22 mouse cellular contexts compared by ENCODE assay signal in genomic region chr2:28956874-28957273, GRCm38 (mm10). TPM values are rescaled to one million over a fixed set of nuclear protein-coding genes. Genes with fewer than 3 reads are reported as not detected.
"Had no signal": no experiment of that assay in that cellular context is flagged by ENCODE, and none has a peak within 500 bp of the region (broad histone marks: within the 10 kb centered on the region; RNA-seq: fewer than 3 reads in every experiment).

No protein-coding gene starts in this region.

- H3K9ac ChIP-seq: lung, embryonic 14.5 days; midbrain, embryonic 13.5 days; midbrain, embryonic 15.5 days; neural tube, embryonic 12.5 days had no signal

- H3K9me3 ChIP-seq: megakaryocyte, embryonic 14.5 days; midbrain, embryonic 13.5 days; midbrain, embryonic 15.5 days; neural tube, embryonic 12.5 days had no signal

- H3K27me3 ChIP-seq: midbrain, embryonic 13.5 days; midbrain, embryonic 15.5 days had no signal

- H3K27ac ChIP-seq: macrophage; midbrain, embryonic 13.5 days; midbrain, embryonic 15.5 days; neural tube, embryonic 12.5 days had no signal

- H3K36me3 ChIP-seq: midbrain, embryonic 13.5 days; midbrain, embryonic 15.5 days; neural tube, embryonic 12.5 days had no signal

- H3K4me3 ChIP-seq: megakaryocyte, embryonic 14.5 days; midbrain, embryonic 13.5 days; midbrain, embryonic 15.5 days; neural tube, embryonic 12.5 days had no signal

- H3K4me1 ChIP-seq: megakaryocyte, embryonic 14.5 days; midbrain, embryonic 15.5 days; neural tube, embryonic 12.5 days had no signal

- DNase-seq: lung, adult 18-20 months; lung, embryonic 14.5 days; lung, postnatal 10 days; right cerebral cortex, postnatal 14 days; right cerebral cortex, postnatal 4 days; spleen, adult 18-20 months; thymus, adult 18-20 months; thymus, postnatal 14 days; thymus, postnatal 36 days had no signal

- H3K4me2 ChIP-seq: lung, embryonic 14.5 days; midbrain, embryonic 11.5 days; midbrain, embryonic 13.5 days; midbrain, embryonic 15.5 days; neural tube, embryonic 12.5 days had no signal

RNA-seq across cellular contexts. Expression of gene Barhl1, which starts 40.4 kb away (rescaled TPM):
- total RNA-seq: megakaryocyte progenitor cell, adult 5-6 weeks; neutrophil, adult 5-6 weeks had no signal
- polyA plus RNA-seq: liver, embryonic 16.5 days; lung, embryonic 14.5 days; lung, embryonic 16.5 days; macrophage; small intestine, adult 2 months; stomach, embryonic 16.5 days; thymus, postnatal 0 days had no signal
